Mouse (Mus musculus): ENCODE results near the gene Hs3st3a1. TPM values are rescaled to one million over a fixed set of nuclear protein-coding genes. Genes with fewer than 3 reads are reported as not detected.

Gene Hs3st3a1
- polyA plus RNA-seq, 2 experiments: 5.6 to 6.7 TPM

- no peak for TF ChIP-seq POLR2A (IDR thresholded peaks at IDR 0.05; ENCODE audit: borderline replicate concordance, extremely low read depth, insufficient read depth, insufficient read length)
- H3K4me1 ChIP-seq (ENCODE audit: control insufficient read depth, insufficient read depth, low read length): peaks cover 12% of the 10 kb centered on the region; the same call in 1 of the 2 replicates
- no peaks in the 10 kb centered on the region for H3K27me3 ChIP-seq (ENCODE audit: control insufficient read depth, insufficient read depth, low read length)
- no peak overlapping the region for H3K4me2 ChIP-seq (replicated peaks; ENCODE audit: low read depth, low read length, severe bottlenecking)
- no peak for DNase-seq (ENCODE audit: low spot score)
- H3K4me3 ChIP-seq (replicated peaks; ENCODE audit: low read length): no peak overlapping the region
- H3K27ac ChIP-seq (replicated peaks; ENCODE audit: low read depth, low read length): no peak overlapping the region
- no peaks in the 10 kb centered on the region for H3K36me3 ChIP-seq (ENCODE audit: control insufficient read depth, insufficient read depth, low read length)
- H3K9ac ChIP-seq (ENCODE audit: low read depth, low read length, severe bottlenecking): no peak overlapping the region
- ATAC-seq (ENCODE audit: low FRiP score, low read depth): no peak
- no peaks in the 10 kb centered on the region for H3K9me3 ChIP-seq (ENCODE audit: control insufficient read depth, low read length)
- WGBS: 81% methylated on average over 4 of the region's 4 CpGs
Measured at GRCm38 (mm10) chr11:64512301-64512700, 77.2 kb downstream of the Hs3st3a1 start.

- H3K9ac ChIP-seq (ENCODE audit: low read depth, low read length, severe bottlenecking): no peak overlapping the region
- H3K4me3 ChIP-seq (replicated peaks; ENCODE audit: low read length): no peak overlapping the region
- H3K9me3 ChIP-seq (ENCODE audit: control insufficient read depth, low read length): no peaks in the 10 kb centered on the region
- ATAC-seq (ENCODE audit: low FRiP score, low read depth) (no peak), DNase-seq (ENCODE audit: low spot score) (no peak)
- peaks cover 12% of the 10 kb centered on the region; the same call in 1 of the 2 replicates for H3K4me1 ChIP-seq (ENCODE audit: control insufficient read depth, insufficient read depth, low read length)
- no peak for TF ChIP-seq POLR2A (IDR thresholded peaks at IDR 0.05; ENCODE audit: borderline replicate concordance, extremely low read depth, insufficient read depth, insufficient read length)
- no peak overlapping the region for H3K4me2 ChIP-seq (replicated peaks; ENCODE audit: low read depth, low read length, severe bottlenecking)
- no peaks in the 10 kb centered on the region for H3K36me3 ChIP-seq (ENCODE audit: control insufficient read depth, insufficient read depth, low read length)
- no peaks in the 10 kb centered on the region for H3K27me3 ChIP-seq (ENCODE audit: control insufficient read depth, insufficient read depth, low read length)
- WGBS: 90% methylated on average over 5 of the region's 5 CpGs
- H3K27ac ChIP-seq (replicated peaks; ENCODE audit: low read depth, low read length): no peak overlapping the region
Measured at GRCm38 (mm10) chr11:64513419-64513818, 78.3 kb downstream of the Hs3st3a1 start.

GRCm38 (mm10) chr11:64516712-64517589 lies 81.8 kb downstream of the Hs3st3a1 start:
- H3K27me3 ChIP-seq (ENCODE audit: control insufficient read depth, insufficient read depth, low read length): peaks cover 21% of the 10 kb centered on the region
- DNase-seq (ENCODE audit: low spot score): no peak
- ATAC-seq (ENCODE audit: low FRiP score, low read depth): no peak
- no peak overlapping the region for H3K4me2 ChIP-seq (replicated peaks; ENCODE audit: low read depth, low read length, severe bottlenecking)
- no peak for TF ChIP-seq POLR2A (IDR thresholded peaks at IDR 0.05; ENCODE audit: borderline replicate concordance, extremely low read depth, insufficient read depth, insufficient read length)
- H3K9me3 ChIP-seq (ENCODE audit: control insufficient read depth, low read length): no peaks in the 10 kb centered on the region
- H3K4me3 ChIP-seq (replicated peaks; ENCODE audit: low read length): no peak overlapping the region
- no peaks in the 10 kb centered on the region for H3K36me3 ChIP-seq (ENCODE audit: control insufficient read depth, insufficient read depth, low read length)
- 77% methylated on average over 9 of the region's 9 CpGs for WGBS
- H3K27ac ChIP-seq (replicated peaks; ENCODE audit: low read depth, low read length): no peak overlapping the region
- H3K9ac ChIP-seq (ENCODE audit: low read depth, low read length, severe bottlenecking): no peak overlapping the region
- peaks cover 2% of the 10 kb centered on the region; the same call in 1 of the 2 replicates for H3K4me1 ChIP-seq (ENCODE audit: control insufficient read depth, insufficient read depth, low read length)

GRCm38 (mm10) chr11:64518146-64518841 lies 83.2 kb downstream of the Hs3st3a1 start:
- Histone ChIP-seq H3K27ac (replicated peaks; ENCODE audit: low read depth, low read length) (no peak overlapping the region), H3K4me2 (replicated peaks; ENCODE audit: low read depth, low read length, severe bottlenecking) (no peak overlapping the region), H3K9ac (ENCODE audit: low read depth, low read length, severe bottlenecking) (no peak overlapping the region), H3K27me3 (ENCODE audit: control insufficient read depth, insufficient read depth, low read length) (peaks cover 21% of the 10 kb centered on the region), H3K36me3 (ENCODE audit: control insufficient read depth, insufficient read depth, low read length) (no peaks in the 10 kb centered on the region), H3K4me1 (ENCODE audit: control insufficient read depth, insufficient read depth, low read length) (peaks cover 2% of the 10 kb centered on the region; the same call in 1 of the 2 replicates), H3K4me3 (replicated peaks; ENCODE audit: low read length) (no peak overlapping the region), H3K9me3 (ENCODE audit: control insufficient read depth, low read length) (no peaks in the 10 kb centered on the region)
- ATAC-seq (ENCODE audit: low FRiP score, low read depth): no peak
- no peak for TF ChIP-seq POLR2A (IDR thresholded peaks at IDR 0.05; ENCODE audit: borderline replicate concordance, extremely low read depth, insufficient read depth, insufficient read length)
- 82% methylated on average over 6 of the region's 6 CpGs for WGBS
- DNase-seq (ENCODE audit: low spot score): no peak

- 93% methylated on average over 8 of the region's 8 CpGs for WGBS
- ATAC-seq (ENCODE audit: low FRiP score, low read depth) (no peak), DNase-seq (ENCODE audit: low spot score) (no peak)
- Histone ChIP-seq H3K4me3 (replicated peaks; ENCODE audit: low read length) (no peak overlapping the region), H3K36me3 (ENCODE audit: control insufficient read depth, insufficient read depth, low read length) (no peaks in the 10 kb centered on the region), H3K27me3 (ENCODE audit: control insufficient read depth, insufficient read depth, low read length) (peaks cover 15% of the 10 kb centered on the region; the same call in 1 of the 2 replicates), H3K9me3 (ENCODE audit: control insufficient read depth, low read length) (no peaks in the 10 kb centered on the region), H3K4me1 (ENCODE audit: control insufficient read depth, insufficient read depth, low read length) (peaks cover 2% of the 10 kb centered on the region; the same call in 1 of the 2 replicates), H3K9ac (ENCODE audit: low read depth, low read length, severe bottlenecking) (no peak overlapping the region), H3K4me2 (replicated peaks; ENCODE audit: low read depth, low read length, severe bottlenecking) (no peak overlapping the region), H3K27ac (replicated peaks; ENCODE audit: low read depth, low read length) (no peak overlapping the region)
- no peak for TF ChIP-seq POLR2A (IDR thresholded peaks at IDR 0.05; ENCODE audit: borderline replicate concordance, extremely low read depth, insufficient read depth, insufficient read length)
Measured at GRCm38 (mm10) chr11:64523993-64524570, 89.0 kb downstream of the Hs3st3a1 start.
